25 mouse cellular contexts compared by ENCODE assay signal in genomic region chr10:36795311-36795710, GRCm38 (mm10).
DNase-seq lines count a peak whose midpoint lies in the region; ATAC-seq and TF ChIP-seq lines count a peak whose summit lies in the region.
"Had no signal": no experiment of that assay in that cellular context is flagged by ENCODE, and none has a peak within 500 bp of the region (broad histone marks: within the 10 kb centered on the region; RNA-seq: fewer than 3 reads in every experiment).

No protein-coding gene starts in this region.

- peak; percentile 52 for ATAC-seq in embryonic facial prominence, embryonic 13.5 days (ENCODE audit: insufficient number of reproducible peaks, insufficient read depth, low FRiP score, low TSS enrichment, low read depth)
- no peak for ATAC-seq in kidney, postnatal 0 days (replicated peaks; ENCODE audit: low FRiP score, low read depth)
- peak; percentile 88 for ATAC-seq in embryonic facial prominence, embryonic 14.5 days (ENCODE audit: low read depth)
- peak; percentile 57; the same call in 1 of the 2 replicates for ATAC-seq in stomach, postnatal 0 days (ENCODE audit: low FRiP score, low TSS enrichment)
- ATAC-seq: CD4-positive, CD25-positive, alpha-beta regulatory T cell, adult 4 months; forebrain, embryonic 14.5 days; forebrain, postnatal 0 days had no signal

- H3K36me3 ChIP-seq in embryonic facial prominence, embryonic 13.5 days = no peaks in the 10 kb centered on the region
- no peaks in the 10 kb centered on the region for H3K36me3 ChIP-seq in embryonic facial prominence, embryonic 10.5 days (replicated peaks)
- H3K36me3 ChIP-seq in kidney, postnatal 0 days (ENCODE audit: insufficient read depth, low read length) = no peaks in the 10 kb centered on the region
- no peaks in the 10 kb centered on the region for H3K36me3 ChIP-seq in embryonic facial prominence, embryonic 14.5 days (ENCODE audit: control insufficient read depth, insufficient read depth, low read length)
- no peaks in the 10 kb centered on the region for H3K36me3 ChIP-seq in stomach, postnatal 0 days (ENCODE audit: control insufficient read depth, insufficient read depth, low read length)
- H3K36me3 ChIP-seq: embryonic facial prominence, embryonic 12.5 days; forebrain, embryonic 10.5 days; heart, embryonic 13.5 days; hindbrain, embryonic 12.5 days; hindbrain, embryonic 15.5 days had no signal

- H3K9ac ChIP-seq in embryonic facial prominence, embryonic 13.5 days = no peak overlapping the region
- no peak overlapping the region for H3K9ac ChIP-seq in kidney, postnatal 0 days (ENCODE audit: low read depth, low read length)
- no peak overlapping the region for H3K9ac ChIP-seq in embryonic facial prominence, embryonic 14.5 days (ENCODE audit: low read depth, low read length)
- H3K9ac ChIP-seq in stomach, postnatal 0 days (ENCODE audit: low read length) = no peak overlapping the region
- H3K9ac ChIP-seq: embryonic facial prominence, embryonic 12.5 days; forebrain, postnatal 0 days; heart, embryonic 13.5 days; hindbrain, embryonic 12.5 days; hindbrain, embryonic 15.5 days had no signal

- DNase-seq in embryonic facial prominence, embryonic 10.5 days (ENCODE audit: low spot score) = no peak
- DNase-seq in kidney, postnatal 0 days (ENCODE audit: low spot score) = peak; percentile 15
- no peak for DNase-seq in kidney, adult 9 months
- DNase-seq in embryonic facial prominence, embryonic 14.5 days (ENCODE audit: low spot score) = peak; percentile 43
- DNase-seq in stomach, postnatal 0 days (ENCODE audit: low spot score) = no peak
- DNase-seq in heart, postnatal 10 days = no peak
- no peak for DNase-seq in embryo, embryonic 10 days (ENCODE audit: low spot score)
- DNase-seq: adrenal gland, adult 8-10 months; adrenal gland, postnatal 25 days; cerebellum, adult 11-12 months; cerebellum, adult 8-10 months; cerebellum, postnatal 10 days; cerebellum, postnatal 36 days; forebrain, postnatal 0 days; gastrocnemius, adult 2 months; gastrocnemius, postnatal 25 days; heart, adult 18-20 months had no signal

- no peak overlapping the region for H3K4me3 ChIP-seq in embryonic facial prominence, embryonic 13.5 days
- H3K4me3 ChIP-seq in embryonic facial prominence, embryonic 10.5 days = no peak overlapping the region
- no peak overlapping the region for H3K4me3 ChIP-seq in kidney, postnatal 0 days (replicated peaks; ENCODE audit: low read depth, low read length)
- no peak overlapping the region for H3K4me3 ChIP-seq in embryonic facial prominence, embryonic 14.5 days (ENCODE audit: low read depth, low read length)
- H3K4me3 ChIP-seq in stomach, postnatal 0 days (ENCODE audit: low read depth, low read length) = no peak overlapping the region
- H3K4me3 ChIP-seq: embryonic facial prominence, embryonic 12.5 days; forebrain, embryonic 10.5 days; gastrocnemius, adult 2 months; heart, embryonic 13.5 days; hindbrain, embryonic 12.5 days; hindbrain, embryonic 15.5 days had no signal

- H3K27me3 ChIP-seq in embryonic facial prominence, embryonic 13.5 days = no peaks in the 10 kb centered on the region
- no peaks in the 10 kb centered on the region for H3K27me3 ChIP-seq in embryonic facial prominence, embryonic 10.5 days (replicated peaks; ENCODE audit: low read depth, poor library complexity, severe bottlenecking)
- no peaks in the 10 kb centered on the region for H3K27me3 ChIP-seq in kidney, postnatal 0 days (ENCODE audit: insufficient read depth, low read length)
- no peaks in the 10 kb centered on the region for H3K27me3 ChIP-seq in embryonic facial prominence, embryonic 14.5 days (replicated peaks; ENCODE audit: control insufficient read depth, insufficient read depth, low read length)
- no peaks in the 10 kb centered on the region for H3K27me3 ChIP-seq in stomach, postnatal 0 days (ENCODE audit: control insufficient read depth, insufficient read depth, low read length)
- H3K27me3 ChIP-seq: embryonic facial prominence, embryonic 12.5 days; heart, embryonic 13.5 days; hindbrain, embryonic 12.5 days; hindbrain, embryonic 15.5 days had no signal

- intact Hi-C loops in heart, postnatal 10 days (cut with DNase I) = no loop called here

- no peaks in the 10 kb centered on the region for H3K4me1 ChIP-seq in embryonic facial prominence, embryonic 13.5 days
- H3K4me1 ChIP-seq in embryonic facial prominence, embryonic 10.5 days = no peaks in the 10 kb centered on the region
- no peaks in the 10 kb centered on the region for H3K4me1 ChIP-seq in kidney, postnatal 0 days (replicated peaks; ENCODE audit: insufficient read depth, low read length)
- no peaks in the 10 kb centered on the region for H3K4me1 ChIP-seq in embryonic facial prominence, embryonic 14.5 days (ENCODE audit: control insufficient read depth, insufficient read depth, low read length)
- H3K4me1 ChIP-seq in stomach, postnatal 0 days (replicated peaks; ENCODE audit: control insufficient read depth, insufficient read depth) = no peaks in the 10 kb centered on the region
- H3K4me1 ChIP-seq: embryonic facial prominence, embryonic 12.5 days; forebrain, embryonic 10.5 days; hindbrain, embryonic 12.5 days; hindbrain, embryonic 15.5 days had no signal

- H3K27ac ChIP-seq in embryonic facial prominence, embryonic 13.5 days = no peak overlapping the region
- no peak overlapping the region for H3K27ac ChIP-seq in embryonic facial prominence, embryonic 10.5 days (replicated peaks)
- H3K27ac ChIP-seq in kidney, postnatal 0 days = no peak overlapping the region
- H3K27ac ChIP-seq in embryonic facial prominence, embryonic 14.5 days (replicated peaks; ENCODE audit: low read depth, low read length) = no peak overlapping the region
- no peak overlapping the region for H3K27ac ChIP-seq in stomach, postnatal 0 days (replicated peaks)
- H3K27ac ChIP-seq: embryonic facial prominence, embryonic 12.5 days; forebrain, embryonic 10.5 days; gastrocnemius, adult 2 months; heart, embryonic 13.5 days; hindbrain, embryonic 12.5 days; hindbrain, embryonic 15.5 days had no signal

- H3K4me2 ChIP-seq in embryonic facial prominence, embryonic 13.5 days = no peak overlapping the region
- H3K4me2 ChIP-seq in kidney, postnatal 0 days (ENCODE audit: low read length) = no peak overlapping the region
- H3K4me2 ChIP-seq in embryonic facial prominence, embryonic 14.5 days (ENCODE audit: low read depth, low read length) = no peak overlapping the region
- no peak overlapping the region for H3K4me2 ChIP-seq in stomach, postnatal 0 days (replicated peaks; ENCODE audit: low read depth)
- H3K4me2 ChIP-seq: embryonic facial prominence, embryonic 12.5 days; heart, embryonic 13.5 days; hindbrain, embryonic 12.5 days; hindbrain, embryonic 15.5 days had no signal

- TF ChIP-seq CTCF in kidney, postnatal 0 days (IDR thresholded peaks at IDR 0.05; ENCODE audit: low read depth) = no peak
- TF ChIP-seq CTCF in stomach, postnatal 0 days (IDR thresholded peaks at IDR 0.05; ENCODE audit: low read depth) = no peak

- H3K9me3 ChIP-seq in embryonic facial prominence, embryonic 13.5 days = no peaks in the 10 kb centered on the region
- no peaks in the 10 kb centered on the region for H3K9me3 ChIP-seq in embryonic facial prominence, embryonic 10.5 days
- no peaks in the 10 kb centered on the region for H3K9me3 ChIP-seq in kidney, postnatal 0 days (replicated peaks; ENCODE audit: low read length)
- H3K9me3 ChIP-seq in embryonic facial prominence, embryonic 14.5 days (ENCODE audit: control insufficient read depth, low read length) = no peaks in the 10 kb centered on the region
- H3K9me3 ChIP-seq in stomach, postnatal 0 days (ENCODE audit: control insufficient read depth, low read length) = no peaks in the 10 kb centered on the region
- H3K9me3 ChIP-seq: embryonic facial prominence, embryonic 12.5 days; forebrain, embryonic 10.5 days; heart, embryonic 13.5 days; hindbrain, embryonic 12.5 days; hindbrain, embryonic 15.5 days had no signal

- no peak for TF ChIP-seq EP300 in stomach, postnatal 0 days (optimal IDR thresholded peaks at IDR 0.05)

Comparison
In these comparisons a context has a peak if more than half of its experiments do, and no peak if none do; other contexts are left out.
1. DNase-seq: peak in kidney, postnatal 0 days (single experiment) and embryonic facial prominence, embryonic 14.5 days (single experiment); none in embryonic facial prominence, embryonic 10.5 days (single experiment), kidney, adult 9 months (single experiment), stomach, postnatal 0 days (single experiment), heart, postnatal 10 days (0 of 2) and embryo, embryonic 10 days (single experiment).